Mouse (Mus musculus) kidney, postnatal 25 days (tissue): ENCODE data around the gene Tcp10b.
"Not testable (repeated sequence)": the region's sequence is repeated elsewhere in the genome, so short reads cannot be mapped to it uniquely, and the experiment has no call there.

Experiments used
- DNase-seq, 2 experiments: peaks; one replicate each; pipeline ENCODE4 v3.0.0; 2021; ENCODE audit warnings: mixed read lengths in 2 of 2

The Tcp10b gene

GRCm38 (mm10) chr17:13060804-13061203 is at the start of gene Tcp10b:
Gene Tcp10b, plus strand, starts transcription at chr17:13061104.
- not testable (repeated sequence) for DNase-seq

GRCm38 (mm10) chr17:13013316-13013715 is 47.6 kb upstream of the Tcp10b start:
- peak; percentile 78 to 83 for DNase-seq

- not testable (repeated sequence) for DNase-seq
Measured at GRCm38 (mm10) chr17:13036627-13037192, 24.2 kb upstream of the Tcp10b start.

- DNase-seq: peak; percentile 36 to 41
Measured at GRCm38 (mm10) chr17:13043846-13044673, 16.8 kb upstream of the Tcp10b start.

- not testable (repeated sequence) for DNase-seq
Measured at GRCm38 (mm10) chr17:13052124-13052813, 8.6 kb upstream of the Tcp10b start, which contains the start of gene Gpr31b. Gene Gpr31b, minus strand, starts transcription at chr17:13052296.

- DNase-seq: not testable (repeated sequence)
Measured at GRCm38 (mm10) chr17:13062882-13063281, 2.0 kb downstream of the Tcp10b start.

GRCm38 (mm10) chr17:13067864-13068385 is 7.0 kb downstream of the Tcp10b start:
- DNase-seq: not testable (repeated sequence)

GRCm38 (mm10) chr17:13069227-13069626 is 8.3 kb downstream of the Tcp10b start:
- DNase-seq: not testable (repeated sequence)

- not testable (repeated sequence) for DNase-seq
Measured at GRCm38 (mm10) chr17:13091510-13091909, 30.6 kb downstream of the Tcp10b start.

- not testable (repeated sequence) for DNase-seq
Measured at GRCm38 (mm10) chr17:13092100-13092764, 31.3 kb downstream of the Tcp10b start.

- not testable (repeated sequence) for DNase-seq
Measured at GRCm38 (mm10) chr17:13092960-13093359, 32.1 kb downstream of the Tcp10b start.

GRCm38 (mm10) chr17:13106563-13106962 is 45.7 kb downstream of the Tcp10b start:
- peak in 1 of 2 experiments; percentile 30 for DNase-seq

GRCm38 (mm10) chr17:13112504-13113291 is 51.8 kb downstream of the Tcp10b start:
- DNase-seq: not testable (repeated sequence)

GRCm38 (mm10) chr17:13123308-13124038 is 62.6 kb downstream of the Tcp10b start:
- not testable (repeated sequence) for DNase-seq

GRCm38 (mm10) chr17:13124241-13124640 is 63.3 kb downstream of the Tcp10b start:
- DNase-seq: not testable (repeated sequence)

- DNase-seq: not testable (repeated sequence)
Measured at GRCm38 (mm10) chr17:13129324-13129723, 68.4 kb downstream of the Tcp10b start.

GRCm38 (mm10) chr17:13129737-13130465 is 69.0 kb downstream of the Tcp10b start:
- not testable (repeated sequence) for DNase-seq

GRCm38 (mm10) chr17:13131710-13132109 is 70.8 kb downstream of the Tcp10b start, which contains the start of gene Unc93a:
Gene Unc93a, minus strand, starts transcription at chr17:13131810.
- DNase-seq: not testable (repeated sequence)
